Mouse (Mus musculus): ENCODE measurements around the gene Gm5169. TPM values are rescaled to one million over a fixed set of nuclear protein-coding genes. Genes with fewer than 3 reads are reported as not detected.
"Not testable (repeated sequence)": the region's sequence is repeated elsewhere in the genome, so short reads cannot be mapped to it uniquely, and the experiment has no call there.

Gm5169 gene
- not detected in 2 replicates for polyA plus RNA-seq (2014; fragmentation: Nextera tagmentation; extraction: Ambion mirVana)

DNA sequence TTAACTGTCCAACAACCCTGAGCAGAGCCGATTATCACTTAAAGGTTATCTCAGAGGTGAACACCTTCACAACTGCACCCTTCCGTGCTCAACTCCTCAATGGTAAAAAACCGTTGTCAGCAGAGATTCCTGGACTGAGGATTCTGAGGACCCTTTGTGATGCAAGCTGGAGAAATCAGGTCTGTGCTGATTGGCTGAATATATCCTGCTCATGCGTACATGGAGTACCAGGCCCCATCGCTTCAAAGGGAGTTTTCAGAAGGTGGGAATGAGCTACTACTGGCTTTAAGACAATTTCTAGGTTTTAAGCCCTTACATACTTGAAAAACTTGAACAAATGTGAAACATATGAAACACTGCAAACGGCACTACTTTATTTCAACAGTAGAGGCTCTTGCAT, at the start of gene Gm5169:
Gene Gm5169 (minus strand): TSS at position 101 of the 400 bp plus-strand sequence.
- not testable (repeated sequence) for H3K9ac ChIP-seq (ENCODE audit: low read length); H3K4me2 ChIP-seq (ENCODE audit: low read length); H3K36me3 ChIP-seq (ENCODE audit: control insufficient read depth, insufficient read depth, low read length); H3K27ac ChIP-seq (replicated peaks in 1 of 2; ENCODE audit: control insufficient read depth in 1 of 2, insufficient read depth in 1 of 2, low read depth in 2 of 2, low read length in 2 of 2); H3K4me3 ChIP-seq (ENCODE audit: control insufficient read depth in 1 of 2, insufficient read depth in 1 of 2, low read depth in 1 of 2, low read length in 2 of 2); ATAC-seq (ENCODE audit: insufficient number of reproducible peaks, insufficient read depth, low FRiP score, low read depth); H3K9me3 ChIP-seq (ENCODE audit: control insufficient read depth, low read length); H3K4me1 ChIP-seq (ENCODE audit: control insufficient read depth in 2 of 2, insufficient read depth in 2 of 2, low read length in 2 of 2); H3K27me3 ChIP-seq (ENCODE audit: control insufficient read depth, insufficient read depth, low read length)
- 80% methylated on average over 1 of the region's 6 CpGs for WGBS

DNA sequence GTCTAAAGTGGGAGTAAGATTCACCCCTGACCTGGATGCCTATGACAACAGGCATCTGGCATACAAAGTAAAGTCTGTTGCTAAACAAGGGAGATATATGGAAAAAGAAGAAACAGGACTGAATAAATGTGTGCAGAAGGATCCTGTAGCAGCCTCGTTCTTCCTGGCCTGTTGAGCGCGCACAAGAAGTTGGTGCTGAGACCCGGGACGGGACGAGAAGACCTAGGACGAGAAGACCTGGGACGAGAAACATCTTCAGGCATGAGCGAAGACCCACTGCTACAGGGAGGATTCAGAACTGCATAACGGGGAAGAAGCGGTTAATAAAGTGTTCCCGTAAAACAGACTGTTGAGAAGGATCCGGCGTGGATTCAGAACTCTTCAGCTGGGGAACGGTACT, 46.2 kb upstream of the Gm5169 start:
- H3K27me3 ChIP-seq (ENCODE audit: control insufficient read depth, insufficient read depth, low read length); ATAC-seq (ENCODE audit: insufficient number of reproducible peaks, insufficient read depth, low FRiP score, low read depth); H3K4me1 ChIP-seq (ENCODE audit: control insufficient read depth in 2 of 2, insufficient read depth in 2 of 2, low read length in 2 of 2); H3K9me3 ChIP-seq (ENCODE audit: control insufficient read depth, low read length); H3K27ac ChIP-seq (replicated peaks in 1 of 2; ENCODE audit: control insufficient read depth in 1 of 2, insufficient read depth in 1 of 2, low read depth in 2 of 2, low read length in 2 of 2); H3K4me3 ChIP-seq (ENCODE audit: control insufficient read depth in 1 of 2, insufficient read depth in 1 of 2, low read depth in 1 of 2, low read length in 2 of 2); H3K9ac ChIP-seq (ENCODE audit: low read length); H3K36me3 ChIP-seq (ENCODE audit: control insufficient read depth, insufficient read depth, low read length); H3K4me2 ChIP-seq (ENCODE audit: low read length): not testable (repeated sequence)
- 85% methylated on average over 12 of the region's 15 CpGs for WGBS

Data from heart, embryonic 14.5 days (tissue).